Mouse (Mus musculus) telencephalon, adult 2 months (tissue): ENCODE data around the gene Tsfm.

ENCODE experiments used
- DNase-seq: peaks from one replicate; pipeline ENCODE4 v3.0.0-alpha.2; 2011; ENCODE audit warnings: low read depth, low spot score

The Tsfm gene

DNA sequence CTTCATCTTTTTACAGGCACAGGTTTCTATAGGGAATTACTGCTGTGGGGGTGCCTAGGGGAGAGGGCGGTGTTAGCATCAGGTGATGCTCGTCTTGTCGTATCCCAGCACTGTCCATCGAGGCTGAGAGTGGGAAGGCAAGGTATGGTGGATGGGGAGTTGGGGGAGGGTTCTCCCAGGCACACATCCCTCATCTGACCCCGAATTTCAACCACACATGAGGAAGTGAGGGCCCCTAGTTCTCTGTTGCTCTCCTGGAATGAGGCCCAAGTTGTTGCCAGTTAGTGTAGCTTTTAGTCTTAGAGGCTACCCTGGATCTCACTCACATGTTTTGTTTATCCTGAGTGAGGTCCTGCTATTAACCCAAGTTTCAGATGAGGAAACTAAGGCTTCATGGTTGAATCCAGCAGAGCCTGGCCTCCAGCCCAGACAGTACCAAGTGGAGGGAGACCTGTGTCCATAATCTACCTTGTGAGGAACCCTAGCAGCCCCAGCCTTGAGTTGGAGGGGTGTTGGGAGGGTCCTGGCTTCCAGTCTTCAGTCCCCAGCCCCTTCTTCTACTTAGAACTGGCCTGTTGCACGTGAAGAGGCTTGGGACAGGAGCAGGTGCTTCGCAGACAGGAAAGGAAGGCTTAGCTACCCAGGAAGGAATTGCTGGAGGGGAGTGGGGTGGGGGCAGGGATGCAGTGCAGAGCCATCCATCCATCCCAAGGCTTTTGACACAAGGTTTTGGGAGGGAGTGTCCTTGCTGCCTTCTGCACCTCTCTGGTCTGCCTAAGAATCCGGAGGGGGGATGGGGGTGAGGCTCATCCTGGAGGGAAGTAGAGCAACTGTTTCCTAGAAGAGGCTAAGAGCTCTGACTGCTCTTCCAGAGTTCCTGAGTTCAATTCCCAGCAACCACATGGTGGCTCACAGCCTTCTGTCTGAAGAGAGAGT lies 43.2 kb downstream of the Tsfm start:
- no peak for DNase-seq

DNA sequence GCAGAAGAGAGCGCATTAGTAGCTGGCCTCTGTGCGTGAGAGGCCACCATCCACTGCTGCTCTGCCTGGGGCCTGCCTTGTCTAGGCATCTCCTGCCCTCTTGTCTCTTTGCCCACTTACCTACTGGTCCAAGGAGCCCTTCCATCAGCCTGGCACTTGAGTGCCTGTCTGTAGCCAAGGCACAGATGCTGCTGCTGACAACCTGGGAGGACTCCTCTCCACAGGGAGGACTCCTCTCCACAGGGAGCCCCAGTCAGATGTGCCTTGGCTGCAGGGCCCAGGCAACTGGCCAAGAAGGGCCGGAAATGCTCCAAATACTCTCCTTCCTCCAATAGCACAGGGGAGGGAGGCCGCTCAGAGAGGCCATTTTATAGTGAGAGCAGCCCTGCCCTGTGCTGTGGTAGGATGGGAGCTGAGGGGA lies 44.1 kb downstream of the Tsfm start:
- DNase-seq, result no peak

DNA sequence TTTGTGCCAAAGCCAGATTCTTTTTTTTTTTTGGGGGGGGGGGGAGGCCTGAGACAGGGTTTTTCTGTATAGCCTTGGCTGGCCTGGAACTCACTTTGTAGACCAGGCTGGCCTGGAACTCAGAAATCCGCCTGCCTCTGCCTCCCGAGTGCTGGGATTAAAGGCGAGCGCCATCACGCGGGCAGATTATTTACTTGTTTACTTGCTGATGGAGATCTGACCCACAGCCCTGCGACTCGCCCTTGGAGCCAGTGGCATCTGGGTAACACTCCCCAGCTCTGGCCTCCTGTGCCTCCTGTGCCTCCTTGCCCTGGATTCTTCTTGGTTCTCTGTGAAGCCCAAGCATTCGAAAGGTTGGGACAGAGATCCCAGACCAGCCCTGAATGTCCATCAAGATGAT lies 45.1 kb downstream of the Tsfm start:
- no peak for DNase-seq

DNA sequence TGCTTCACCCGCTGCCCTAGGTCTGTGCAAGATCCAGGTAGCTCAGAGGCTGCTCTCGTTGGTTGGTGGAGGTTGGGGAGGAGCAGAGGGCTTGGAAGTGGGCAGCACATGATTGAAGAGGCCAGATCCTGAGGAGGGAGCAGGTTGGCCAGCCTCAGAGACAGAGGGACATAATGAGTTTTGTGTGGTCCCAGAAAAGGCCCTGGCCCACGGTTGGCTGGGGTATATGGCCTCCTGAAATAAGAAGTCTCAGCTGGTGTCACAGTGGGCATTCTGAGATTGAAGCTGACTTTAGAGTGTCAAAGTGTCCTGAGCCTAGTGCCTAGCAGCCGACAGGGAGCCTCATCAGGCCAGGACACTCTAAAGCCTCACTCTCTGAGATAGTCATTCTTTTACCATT lies 45.5 kb downstream of the Tsfm start:
- no peak for DNase-seq

DNA sequence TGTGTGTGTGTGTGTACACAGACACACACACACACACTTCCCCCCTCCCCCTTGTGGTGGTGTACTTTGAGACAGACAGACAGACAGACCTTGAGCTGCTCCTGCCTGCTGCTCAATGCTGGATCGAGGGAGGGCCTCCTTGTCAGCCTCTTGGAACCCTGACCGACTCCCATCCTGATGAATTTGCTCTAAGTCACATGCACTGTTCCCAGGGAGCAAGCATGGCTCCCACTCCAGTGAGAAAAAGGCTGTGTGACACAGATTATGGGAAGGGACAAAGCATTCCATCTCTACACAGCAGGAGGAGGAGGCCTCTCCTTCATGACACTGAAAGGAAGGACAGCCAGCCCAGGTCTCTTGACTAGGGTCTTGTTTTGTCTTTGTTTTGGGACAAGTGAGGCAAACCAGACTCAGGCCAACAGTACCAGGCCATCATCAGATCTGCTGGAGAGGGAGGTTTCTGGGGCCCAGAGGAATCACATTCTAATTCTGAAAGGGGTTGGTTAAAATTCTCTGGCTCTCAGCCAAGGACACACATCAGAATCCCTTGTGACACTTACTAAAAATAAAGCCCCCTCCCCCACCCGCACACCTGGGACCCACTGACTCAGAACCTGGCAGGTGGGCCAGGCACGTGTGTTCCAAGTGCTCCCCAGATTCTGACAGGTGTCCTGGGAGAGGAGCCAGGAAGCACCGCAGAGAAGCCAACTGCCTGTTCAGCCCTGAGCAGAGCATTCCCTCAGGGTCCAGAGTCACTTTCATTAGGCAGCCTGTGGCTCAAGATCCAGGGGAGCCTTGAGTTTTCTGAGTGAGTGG lies 46.2 kb downstream of the Tsfm start:
- DNase-seq, result no peak

DNA sequence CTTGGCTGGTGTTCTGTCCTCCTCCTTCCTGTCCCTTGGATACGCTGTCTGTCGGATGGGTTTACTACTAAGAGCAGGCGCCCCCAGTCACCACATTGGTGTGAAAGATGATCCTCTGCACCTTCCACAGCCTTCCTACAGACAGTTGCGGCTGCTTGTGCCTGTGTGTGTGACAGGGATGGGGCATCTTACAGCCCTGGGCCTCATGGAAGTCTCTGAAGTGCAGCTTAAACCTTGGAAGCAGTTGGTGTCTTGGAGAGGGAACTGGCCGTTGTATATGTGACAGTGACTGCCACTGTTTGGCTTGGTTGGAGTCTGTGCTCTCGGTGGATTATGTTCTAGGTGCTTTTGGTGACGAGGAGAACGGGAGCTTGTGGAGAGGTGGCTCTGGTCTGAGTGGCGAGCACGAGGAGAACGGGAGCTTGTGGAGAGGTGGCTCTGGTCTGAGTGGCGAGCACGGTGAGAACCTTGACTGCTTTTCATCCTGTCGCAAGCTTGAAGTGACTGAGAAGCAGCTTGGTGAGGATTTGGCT lies 47.4 kb downstream of the Tsfm start:
- no peak for DNase-seq

DNA sequence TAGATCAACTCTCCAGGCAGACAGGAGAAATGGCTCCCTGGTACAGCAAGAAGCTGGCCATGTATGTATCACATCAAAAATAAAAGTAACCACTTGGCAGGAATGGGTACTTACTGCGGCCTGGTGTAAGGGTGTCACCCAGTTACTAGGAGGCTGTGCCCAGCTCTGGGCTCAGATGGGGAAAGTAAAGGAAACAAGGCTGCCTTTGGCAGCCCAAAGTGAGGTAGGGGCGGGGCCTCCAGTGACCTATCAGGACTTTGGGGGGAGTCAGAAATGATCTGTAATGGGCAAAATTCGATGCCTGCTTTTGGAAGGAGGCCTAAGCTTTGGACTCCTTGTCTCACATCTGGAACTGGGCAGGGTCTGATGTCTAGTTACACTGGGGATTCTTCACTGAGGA lies 48.9 kb downstream of the Tsfm start:
- DNase-seq, result no peak

DNA sequence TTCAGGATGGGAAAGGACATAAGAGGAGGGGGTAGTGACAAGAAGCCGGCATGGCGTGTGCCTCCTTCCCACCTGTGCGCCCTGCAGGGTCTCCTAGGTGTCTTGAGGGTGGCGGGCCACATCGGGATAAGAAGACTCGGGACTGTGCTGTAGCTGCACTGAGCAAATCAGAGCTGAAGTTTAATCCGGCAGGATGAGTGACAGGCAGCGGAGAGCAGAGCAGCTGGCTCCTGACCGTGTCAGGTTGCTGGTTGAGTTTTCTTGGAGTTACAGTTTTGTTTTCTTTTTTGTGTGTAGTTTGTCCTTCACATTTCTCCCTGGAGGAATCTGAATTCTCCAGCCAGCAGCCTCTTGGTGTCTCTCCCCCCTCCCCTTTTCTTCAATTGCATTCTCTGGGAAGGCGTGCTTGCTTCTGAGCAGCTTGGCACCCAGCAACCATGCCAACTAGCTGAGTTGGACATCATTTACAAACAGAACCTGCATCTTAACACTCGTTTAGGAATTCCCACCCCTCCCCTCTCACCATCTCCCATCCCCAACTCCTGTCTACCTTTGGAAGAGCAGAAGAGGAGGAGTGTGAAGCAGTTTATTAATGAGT lies 49.6 kb downstream of the Tsfm start:
- DNase-seq, result no peak

DNA sequence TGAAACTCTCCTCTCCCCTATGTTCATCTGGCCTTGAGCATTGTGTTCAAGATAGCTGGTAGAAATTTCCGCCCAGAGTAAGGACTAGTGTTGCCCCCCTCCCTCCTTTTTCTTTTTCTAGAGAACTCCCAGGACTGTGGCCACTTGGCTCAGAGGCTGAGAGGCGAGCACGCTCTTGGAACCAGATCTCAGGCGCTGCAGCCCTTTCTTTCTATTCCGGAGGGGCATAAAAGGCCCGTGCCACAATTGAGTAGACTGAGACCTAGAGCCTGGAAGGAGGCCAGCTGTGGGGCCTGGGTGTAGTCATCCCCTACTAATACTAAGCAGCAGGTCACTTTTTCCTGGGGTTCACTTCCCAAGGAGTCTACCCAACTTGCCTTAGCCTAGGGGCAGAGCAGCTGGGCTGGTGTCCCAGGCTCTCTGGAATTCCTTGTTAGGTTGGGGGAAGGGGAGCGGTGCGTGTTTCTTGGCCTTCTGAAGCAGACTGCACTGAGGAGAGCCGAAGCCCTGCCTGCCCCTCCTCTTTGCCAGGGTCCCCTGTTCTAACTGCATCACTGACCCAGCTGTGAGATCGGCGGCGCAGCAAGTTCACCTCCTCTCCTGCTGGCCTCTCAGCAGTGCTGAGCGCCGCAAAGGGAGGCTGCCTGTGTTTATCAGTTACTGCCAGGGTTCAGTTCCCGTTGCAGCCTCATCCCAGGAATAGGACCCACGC lies 50.3 kb downstream of the Tsfm start:
- no peak for DNase-seq

DNA sequence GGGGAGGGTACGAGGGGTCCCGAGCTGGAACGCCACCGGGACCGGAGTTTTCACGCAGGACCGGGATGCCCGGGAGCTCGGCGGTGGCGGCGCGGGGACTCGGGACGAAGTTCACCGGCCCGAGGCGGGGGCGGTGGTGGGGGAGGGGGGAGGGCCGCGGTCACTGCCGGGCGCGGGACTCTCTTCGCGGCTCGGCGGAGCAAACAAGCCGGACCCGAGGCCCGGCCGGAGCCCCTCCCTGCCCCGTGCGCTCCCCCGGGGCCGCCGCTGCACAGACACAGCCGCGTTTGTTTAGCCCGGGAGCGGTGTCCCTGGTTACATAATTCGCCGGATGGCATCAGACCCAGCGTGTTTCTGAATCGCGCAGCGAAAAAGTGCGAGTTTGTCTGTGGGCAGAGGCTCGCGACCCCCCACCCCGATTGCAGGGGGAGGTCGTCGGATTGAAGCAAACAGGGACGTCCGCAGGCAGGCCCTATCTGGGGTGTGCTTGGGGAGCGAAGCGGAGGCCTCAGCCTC lies 50.9 kb downstream of the Tsfm start:
- no peak for DNase-seq

DNA sequence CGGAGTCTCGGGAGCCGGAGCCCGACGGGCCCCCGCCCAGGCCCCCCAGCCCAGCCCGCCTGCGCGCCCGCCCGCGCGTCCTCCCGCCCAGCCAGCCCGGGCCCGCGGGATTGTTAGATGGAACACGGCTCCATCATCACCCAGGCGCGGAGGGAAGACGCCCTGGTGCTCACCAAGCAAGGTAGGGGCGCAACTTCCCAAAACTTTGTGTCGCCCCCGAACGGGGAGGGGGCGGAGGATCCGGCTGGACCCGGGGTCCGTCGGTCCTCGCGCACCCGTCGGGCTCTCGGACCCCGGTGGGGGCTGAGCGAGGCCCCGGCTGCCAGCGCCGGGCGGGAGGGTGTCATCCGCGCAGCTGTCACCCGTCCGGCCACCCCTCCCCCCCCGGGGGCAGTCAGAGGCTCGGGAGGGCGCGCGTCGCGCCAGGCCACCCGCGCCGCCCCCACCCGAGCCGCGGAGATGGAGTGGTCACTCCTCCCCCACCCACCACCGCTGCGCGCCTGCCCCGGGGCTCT lies 51.5 kb downstream of the Tsfm start:
- no peak for DNase-seq

DNA sequence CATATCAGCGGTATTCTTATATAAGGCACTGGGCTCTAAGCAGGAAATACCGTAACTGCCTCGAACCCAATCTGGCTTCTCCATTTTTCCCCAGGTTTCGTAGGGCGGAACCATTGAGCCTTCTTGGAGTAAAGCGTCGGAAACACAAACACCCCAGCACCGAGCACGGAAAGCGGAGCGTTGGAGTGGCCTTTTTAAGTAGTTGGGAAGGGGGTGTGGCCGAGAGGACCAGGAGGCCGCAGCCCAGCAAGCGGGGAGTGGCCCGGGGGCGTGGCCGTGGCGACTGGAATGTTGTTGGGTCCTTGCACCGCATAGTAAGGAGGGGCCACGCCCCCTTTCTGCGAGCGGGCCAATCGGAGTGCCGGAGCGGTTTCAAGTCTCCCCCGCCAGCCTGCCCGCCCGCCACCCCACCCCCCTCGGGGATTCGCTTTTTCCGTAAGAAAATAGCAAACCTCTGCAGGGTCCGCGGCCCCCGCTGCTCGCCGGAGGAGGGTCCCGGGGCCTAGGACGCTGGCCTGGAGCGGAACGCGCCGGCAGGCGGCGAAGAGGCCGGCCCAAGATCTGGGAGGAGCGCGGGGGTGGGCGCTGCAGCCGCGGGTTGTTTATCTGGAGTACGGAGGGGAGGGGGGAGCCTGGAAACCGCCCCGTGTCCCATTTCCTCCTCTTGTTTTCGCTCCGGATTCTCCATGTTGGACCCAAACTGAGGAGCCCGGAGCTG lies 52.2 kb downstream of the Tsfm start, which contains the start of gene Ctdsp2:
TSS of gene Ctdsp2 (plus strand) at position 441 of the 718 bp plus-strand sequence.
- peak; percentile 99 for DNase-seq

DNA sequence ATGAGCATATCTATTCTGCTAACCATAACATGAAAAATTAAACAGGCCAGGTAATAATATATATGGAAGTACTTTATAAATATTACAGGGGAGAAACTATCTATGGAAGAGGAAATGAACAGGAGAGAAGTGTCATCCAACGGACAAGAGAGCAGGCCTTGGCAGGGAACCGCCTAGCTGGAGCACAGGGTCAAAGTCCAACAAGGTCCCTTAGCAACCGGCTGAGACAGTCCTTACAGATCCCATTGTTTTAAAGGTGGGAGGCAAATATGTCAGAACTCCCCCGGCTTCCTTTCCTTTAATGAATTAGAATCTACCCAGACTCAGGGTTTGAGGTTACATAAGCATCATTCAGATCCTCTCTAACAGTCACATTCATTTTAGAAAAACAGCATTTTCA lies 53.6 kb downstream of the Tsfm start:
- DNase-seq, result no peak

DNA sequence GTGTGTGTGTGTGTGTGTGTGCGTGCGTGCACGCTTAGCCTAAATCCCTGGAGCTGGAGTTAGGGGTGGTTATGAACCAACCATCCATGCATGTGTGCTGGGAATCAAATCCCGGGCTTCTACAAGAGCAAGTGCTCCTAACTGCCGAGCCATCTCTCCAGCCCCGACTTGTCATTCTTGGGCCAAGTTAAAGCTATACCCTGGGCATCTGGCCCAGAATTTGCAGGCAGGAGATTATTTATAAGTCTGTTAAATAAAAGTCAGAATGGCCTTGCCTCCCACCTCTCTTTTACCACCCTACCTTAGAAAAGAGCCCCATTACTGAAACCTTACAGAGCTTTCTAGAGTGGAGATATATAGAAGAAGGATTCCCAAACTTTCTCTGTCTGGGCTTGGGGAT lies 54.9 kb downstream of the Tsfm start:
- DNase-seq, result no peak

DNA sequence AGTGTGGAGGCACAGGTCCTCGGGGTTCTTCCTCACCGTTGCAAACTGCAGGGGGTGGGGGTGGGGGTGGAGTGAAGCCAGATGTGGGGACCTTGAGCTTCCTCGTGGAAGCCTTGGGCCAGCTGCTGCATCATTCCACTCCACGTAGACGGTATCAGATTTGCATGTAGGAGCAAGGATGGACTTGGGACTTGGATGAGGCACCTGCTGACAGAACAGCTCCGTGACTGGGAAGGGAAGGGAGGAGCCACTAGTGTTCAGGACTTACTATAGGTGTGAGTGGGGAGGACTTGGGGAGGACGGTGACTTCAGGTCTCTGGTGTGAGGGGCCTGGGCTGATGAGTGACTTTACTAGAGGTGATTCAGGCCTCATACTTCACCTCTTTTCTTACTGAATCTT lies 57.7 kb downstream of the Tsfm start:
- DNase-seq, result no peak

DNA sequence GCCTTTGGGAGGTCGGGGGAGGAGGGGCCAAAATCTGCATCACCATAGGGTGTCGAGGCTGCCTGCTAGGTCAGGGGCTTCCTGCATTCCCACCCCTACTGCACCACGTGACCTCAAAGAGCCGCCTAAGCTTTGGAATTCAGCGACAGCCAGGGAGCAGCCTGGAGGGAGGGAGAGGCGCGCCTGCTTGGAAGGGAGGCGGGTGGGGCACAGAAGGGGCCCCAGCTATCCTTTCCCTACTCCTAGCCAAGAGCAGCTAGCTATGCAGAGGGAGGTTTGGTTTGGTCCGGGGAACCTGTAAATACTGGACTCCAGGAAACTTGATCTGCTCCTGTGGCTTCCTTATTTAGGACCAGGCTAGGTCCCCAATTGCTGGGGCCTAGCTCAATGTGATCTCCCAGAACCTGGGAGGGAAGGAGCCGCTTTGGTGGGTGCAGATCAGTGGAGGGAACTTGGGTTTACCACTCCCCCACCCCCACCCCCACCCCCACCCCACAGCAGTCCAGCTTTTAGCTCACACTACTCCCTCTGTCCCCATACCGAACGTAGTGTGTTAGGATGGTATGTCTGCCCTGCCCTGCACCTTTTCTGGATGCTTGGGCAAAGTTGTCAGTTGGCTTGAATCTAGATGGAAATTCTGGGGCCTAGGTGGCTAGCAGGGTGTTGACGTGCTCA lies 58.5 kb downstream of the Tsfm start:
- DNase-seq, result no peak

DNA sequence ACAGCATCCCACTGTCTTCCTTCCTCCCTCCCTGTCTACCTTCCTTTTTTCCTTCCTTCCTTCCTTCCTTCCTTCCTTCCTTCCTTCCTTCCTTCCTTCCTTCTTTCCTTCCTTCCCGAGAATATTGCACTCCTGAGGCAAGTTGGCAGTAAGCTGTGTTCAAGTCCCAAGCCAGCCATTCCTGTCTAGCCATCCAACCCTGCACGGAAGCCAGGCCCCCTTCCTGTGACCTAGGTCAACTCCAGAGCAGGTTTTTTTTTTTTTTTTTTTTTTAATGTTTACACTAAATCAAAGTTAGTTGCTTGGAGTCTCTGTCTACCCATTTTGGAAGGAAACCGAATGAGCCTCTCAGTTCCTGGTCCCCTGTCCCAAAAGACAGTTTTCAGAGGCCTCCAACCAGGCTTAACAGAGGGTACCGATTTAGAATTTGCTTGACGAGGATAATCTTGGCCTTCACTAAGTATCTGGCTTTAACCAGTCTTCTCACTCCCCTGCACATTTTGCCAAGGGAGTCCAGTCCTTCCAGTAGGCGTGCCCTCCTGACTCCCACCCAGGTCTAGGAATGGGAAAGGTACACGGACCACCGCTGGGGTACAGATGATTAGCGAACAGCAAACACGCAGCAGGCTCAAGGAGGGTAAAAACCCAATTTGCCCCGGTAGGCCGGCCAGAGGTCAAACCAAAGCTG lies 59.1 kb downstream of the Tsfm start:
- no peak for DNase-seq

DNA sequence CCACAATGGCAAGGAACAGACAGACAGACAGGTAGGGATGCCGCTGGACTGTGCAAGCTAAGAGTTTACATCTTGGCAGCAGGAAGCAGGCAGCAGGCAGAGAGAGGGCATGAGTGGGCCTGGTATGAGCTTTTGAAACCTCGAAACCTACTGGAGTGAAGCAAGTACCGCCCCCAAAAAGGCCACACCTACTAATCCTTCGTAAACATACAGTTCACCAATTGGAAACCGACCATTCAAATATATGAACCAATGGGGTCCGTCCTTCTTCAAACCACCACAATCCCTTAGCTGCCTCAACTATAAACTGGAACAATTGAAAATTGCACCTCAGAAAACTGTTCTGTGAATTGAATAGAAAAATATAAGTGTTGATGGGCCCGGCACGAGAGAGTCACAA lies 66.8 kb downstream of the Tsfm start:
- no peak for DNase-seq

DNA sequence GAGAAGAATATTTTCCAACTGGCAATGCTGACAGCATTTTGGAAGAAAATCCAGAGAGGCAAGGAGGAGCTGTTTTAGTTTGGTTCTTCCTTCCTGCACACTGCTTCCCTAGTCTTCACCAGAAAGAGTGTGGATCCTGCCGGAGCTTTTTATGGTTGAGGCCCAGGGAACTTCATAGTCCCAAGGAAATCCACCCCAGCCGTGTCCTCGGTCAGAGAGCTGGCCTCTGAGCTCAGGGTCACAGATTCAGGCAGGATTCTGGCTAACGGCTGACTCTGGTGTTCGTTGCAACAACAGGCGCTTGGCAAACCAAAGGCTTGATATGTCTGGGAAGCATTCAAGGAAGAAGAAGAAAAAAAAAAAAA lies 67.7 kb downstream of the Tsfm start:
- no peak for DNase-seq
